Mouse (Mus musculus): Measurements from ENCODE around the gene Cited2.

GRCm38 (mm10) chr10:17762946-17763345, 39.9 kb downstream of the Cited2 start:
- TF ChIP-seq POLR2A (IDR thresholded peaks at IDR 0.05; ENCODE audit: borderline replicate concordance, low read depth, low read length): no peak
- no peak for TF ChIP-seq CTCF (IDR thresholded peaks at IDR 0.05; ENCODE audit: low read depth, low read length)
